Mouse (Mus musculus) cerebellum, postnatal 10 days (tissue): ENCODE data around the gene Pla2g1b.

Source experiments
- DNase-seq, 2 experiments: peaks; one replicate each; pipeline ENCODE4 v3.0.0; 2021; ENCODE audit warnings: mixed read lengths in 2 of 2

Gene Pla2g1b

GRCm38 (mm10) chr5:115465642-115466420, at the start of gene Pla2g1b:
Gene Pla2g1b, plus strand, starts transcription at chr5:115466262.
- DNase-seq = no peak

GRCm38 (mm10) chr5:115428831-115429358, 37.2 kb upstream of the Pla2g1b start:
- no peak for DNase-seq

- DNase-seq = peak; percentile 69 to 82
Measured at GRCm38 (mm10) chr5:115429359-115430186, 36.5 kb upstream of the Pla2g1b start, which contains the start of gene Msi1. Gene Msi1, plus strand, starts transcription at chr5:115429599.

- DNase-seq = peak; percentile 60 to 61
Measured at GRCm38 (mm10) chr5:115430187-115430960, 35.7 kb upstream of the Pla2g1b start.

- DNase-seq = peak; percentile 81 to 84
Measured at GRCm38 (mm10) chr5:115431061-115431897, 34.8 kb upstream of the Pla2g1b start.

GRCm38 (mm10) chr5:115431898-115432259, 34.2 kb upstream of the Pla2g1b start:
- DNase-seq = no peak

- DNase-seq = peak; percentile 59
Measured at GRCm38 (mm10) chr5:115432395-115432794, 33.7 kb upstream of the Pla2g1b start.

GRCm38 (mm10) chr5:115433191-115433590, 32.9 kb upstream of the Pla2g1b start:
- no peak for DNase-seq

- peak; percentile 57 to 62 for DNase-seq
Measured at GRCm38 (mm10) chr5:115434280-115434852, 31.7 kb upstream of the Pla2g1b start.

GRCm38 (mm10) chr5:115434853-115435754, 31.0 kb upstream of the Pla2g1b start:
- peak; percentile 69 to 82 for DNase-seq

GRCm38 (mm10) chr5:115435755-115436379, 30.2 kb upstream of the Pla2g1b start:
- peak in 1 of 2 experiments; percentile 42 for DNase-seq

- peak; percentile 86 to 92 for DNase-seq
Measured at GRCm38 (mm10) chr5:115436421-115437124, 29.5 kb upstream of the Pla2g1b start.

- DNase-seq = no peak
Measured at GRCm38 (mm10) chr5:115437242-115437944, 28.7 kb upstream of the Pla2g1b start.

GRCm38 (mm10) chr5:115437945-115438315, 28.1 kb upstream of the Pla2g1b start:
- DNase-seq = no peak

GRCm38 (mm10) chr5:115438667-115439066, 27.4 kb upstream of the Pla2g1b start:
- DNase-seq = no peak

- DNase-seq = peak; percentile 91 to 93
Measured at GRCm38 (mm10) chr5:115441205-115441849, 24.7 kb upstream of the Pla2g1b start.

GRCm38 (mm10) chr5:115442663-115443062, 23.4 kb upstream of the Pla2g1b start:
- DNase-seq = peak in 1 of 2 experiments; percentile 52

GRCm38 (mm10) chr5:115444130-115444529, 21.9 kb upstream of the Pla2g1b start:
- DNase-seq = no peak
